Mouse (Mus musculus) ES-Bruce4 (cell line): ENCODE results near the gene Spink2.

Experiments used
- CTCF ChIP-seq: IDR thresholded peaks from one replicate; pipeline ENCODE4 v1.8.1; 2011; ENCODE audit warnings: low read depth, low read length
- EP300 ChIP-seq: IDR thresholded peaks from 2 replicates; pipeline ENCODE4 v1.6.1; 2011; ENCODE audit warnings: low read depth, low read length; ENCODE audit not compliant: insufficient read depth

DNA sequence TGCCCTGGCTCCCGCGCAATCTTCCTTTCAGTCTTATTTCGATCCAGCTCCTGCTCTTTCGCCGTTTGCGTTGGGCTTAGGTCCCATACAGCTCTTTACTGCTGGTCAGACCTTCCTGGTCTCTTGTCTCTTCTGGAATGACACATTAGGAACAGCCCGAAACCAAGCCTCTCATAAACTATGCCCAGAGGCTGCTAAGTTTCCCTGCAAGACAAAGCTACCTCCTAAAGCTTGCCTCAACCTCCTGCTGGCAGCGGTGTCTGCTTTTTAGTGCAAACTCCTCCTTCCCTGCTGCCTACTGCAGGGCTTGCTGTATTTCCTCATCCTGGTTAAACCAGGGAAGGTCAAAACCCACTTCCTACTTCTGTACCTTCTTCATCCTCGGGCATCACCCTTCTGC lies 38.8 kb upstream of the Spink2 start:
- TF ChIP-seq CTCF (no peak), EP300 (peak; percentile 45; the same call in 1 of the 2 replicates)
